Mouse (Mus musculus): ENCODE results near the gene Nedd9. TPM values are rescaled to one million over a fixed set of nuclear protein-coding genes. Genes with fewer than 3 reads are reported as not detected.

Nedd9 gene
- polyA plus RNA-seq, 1 experiment: 39.4 TPM

- no peak overlapping the region for H3K4me3 ChIP-seq (ENCODE audit: control insufficient read depth, insufficient read depth, low read length)
- no peaks in the 10 kb centered on the region for H3K4me1 ChIP-seq (replicated peaks; ENCODE audit: control insufficient read depth, insufficient read depth, low read length)
- H3K27ac ChIP-seq (ENCODE audit: control insufficient read depth, insufficient read depth, low read length): no peak overlapping the region
- DNase-seq: no peak
- no peaks in the 10 kb centered on the region for H3K27me3 ChIP-seq (ENCODE audit: control insufficient read depth, insufficient read depth, low read length)
- TF ChIP-seq POLR2A (IDR thresholded peaks at IDR 0.05; ENCODE audit: control insufficient read depth, extremely low read depth, insufficient read depth, low read length, poor library complexity): no peak
- TF ChIP-seq CTCF (IDR thresholded peaks at IDR 0.05; ENCODE audit: borderline replicate concordance, control insufficient read depth, extremely low read depth, insufficient read depth, low read length, poor library complexity): no peak
- no peaks in the 10 kb centered on the region for H3K36me3 ChIP-seq (ENCODE audit: control insufficient read depth, insufficient read depth, low read length)
- WGBS: 75% methylated on average over 3 of the region's 3 CpGs
Observed at GRCm38 (mm10) chr13:41461418-41461817, 25.7 kb downstream of the Nedd9 start.

GRCm38 (mm10) chr13:41459683-41460286, 27.4 kb downstream of the Nedd9 start:
- no peak overlapping the region for H3K4me3 ChIP-seq (ENCODE audit: control insufficient read depth, insufficient read depth, low read length)
- H3K4me1 ChIP-seq (replicated peaks; ENCODE audit: control insufficient read depth, insufficient read depth, low read length): no peaks in the 10 kb centered on the region; the same call in 1 of the 2 replicates
- DNase-seq: no peak
- no peak overlapping the region for H3K27ac ChIP-seq (ENCODE audit: control insufficient read depth, insufficient read depth, low read length)
- TF ChIP-seq CTCF (IDR thresholded peaks at IDR 0.05; ENCODE audit: borderline replicate concordance, control insufficient read depth, extremely low read depth, insufficient read depth, low read length, poor library complexity): no peak
- TF ChIP-seq POLR2A (IDR thresholded peaks at IDR 0.05; ENCODE audit: control insufficient read depth, extremely low read depth, insufficient read depth, low read length, poor library complexity): no peak
- WGBS: 87% methylated on average over 3 of the region's 3 CpGs
- H3K27me3 ChIP-seq (ENCODE audit: control insufficient read depth, insufficient read depth, low read length): no peaks in the 10 kb centered on the region
- H3K36me3 ChIP-seq (ENCODE audit: control insufficient read depth, insufficient read depth, low read length): no peaks in the 10 kb centered on the region

DNA sequence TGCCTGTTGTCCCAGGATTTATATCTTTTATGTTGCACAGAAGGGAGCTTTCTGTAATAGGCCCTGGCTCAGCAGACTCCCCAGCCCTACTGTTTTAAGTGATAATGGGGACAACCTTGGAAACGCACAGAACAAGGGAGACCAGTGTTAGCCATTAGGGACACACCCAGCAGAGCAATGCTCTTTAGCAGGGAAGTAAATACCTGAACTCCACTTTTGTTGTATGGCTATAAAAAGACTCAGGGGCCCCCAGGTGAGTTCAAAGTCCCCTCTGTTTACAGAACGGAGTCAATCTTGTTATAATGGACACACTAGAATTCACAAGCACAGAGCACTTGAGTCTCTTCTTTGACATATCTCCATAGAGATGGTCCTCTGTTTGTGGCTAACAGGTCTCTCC, 28.5 kb downstream of the Nedd9 start:
- DNase-seq: no peak
- Histone ChIP-seq H3K27ac (ENCODE audit: control insufficient read depth, insufficient read depth, low read length) (no peak overlapping the region), H3K27me3 (ENCODE audit: control insufficient read depth, insufficient read depth, low read length) (no peaks in the 10 kb centered on the region), H3K4me1 (replicated peaks; ENCODE audit: control insufficient read depth, insufficient read depth, low read length) (no peaks in the 10 kb centered on the region; the same call in 1 of the 2 replicates), H3K36me3 (ENCODE audit: control insufficient read depth, insufficient read depth, low read length) (no peaks in the 10 kb centered on the region), H3K4me3 (ENCODE audit: control insufficient read depth, insufficient read depth, low read length) (no peak overlapping the region)
- WGBS: 94% methylated on average over 2 of the region's 2 CpGs
- TF ChIP-seq POLR2A (IDR thresholded peaks at IDR 0.05; ENCODE audit: control insufficient read depth, extremely low read depth, insufficient read depth, low read length, poor library complexity) (no peak), CTCF (IDR thresholded peaks at IDR 0.05; ENCODE audit: borderline replicate concordance, control insufficient read depth, extremely low read depth, insufficient read depth, low read length, poor library complexity) (no peak)

- Histone ChIP-seq H3K27me3 (ENCODE audit: control insufficient read depth, insufficient read depth, low read length) (no peaks in the 10 kb centered on the region), H3K4me3 (ENCODE audit: control insufficient read depth, insufficient read depth, low read length) (no peak overlapping the region), H3K36me3 (ENCODE audit: control insufficient read depth, insufficient read depth, low read length) (no peaks in the 10 kb centered on the region), H3K27ac (ENCODE audit: control insufficient read depth, insufficient read depth, low read length) (no peak overlapping the region), H3K4me1 (replicated peaks; ENCODE audit: control insufficient read depth, insufficient read depth, low read length) (peaks cover 4% of the 10 kb centered on the region; the same call in 1 of the 2 replicates)
- TF ChIP-seq CTCF (IDR thresholded peaks at IDR 0.05; ENCODE audit: borderline replicate concordance, control insufficient read depth, extremely low read depth, insufficient read depth, low read length, poor library complexity) (no peak), POLR2A (IDR thresholded peaks at IDR 0.05; ENCODE audit: control insufficient read depth, extremely low read depth, insufficient read depth, low read length, poor library complexity) (no peak)
- no peak for DNase-seq
- 93% methylated on average over 10 of the region's 10 CpGs for WGBS
Observed at GRCm38 (mm10) chr13:41457798-41458390, 29.3 kb downstream of the Nedd9 start.

DNA sequence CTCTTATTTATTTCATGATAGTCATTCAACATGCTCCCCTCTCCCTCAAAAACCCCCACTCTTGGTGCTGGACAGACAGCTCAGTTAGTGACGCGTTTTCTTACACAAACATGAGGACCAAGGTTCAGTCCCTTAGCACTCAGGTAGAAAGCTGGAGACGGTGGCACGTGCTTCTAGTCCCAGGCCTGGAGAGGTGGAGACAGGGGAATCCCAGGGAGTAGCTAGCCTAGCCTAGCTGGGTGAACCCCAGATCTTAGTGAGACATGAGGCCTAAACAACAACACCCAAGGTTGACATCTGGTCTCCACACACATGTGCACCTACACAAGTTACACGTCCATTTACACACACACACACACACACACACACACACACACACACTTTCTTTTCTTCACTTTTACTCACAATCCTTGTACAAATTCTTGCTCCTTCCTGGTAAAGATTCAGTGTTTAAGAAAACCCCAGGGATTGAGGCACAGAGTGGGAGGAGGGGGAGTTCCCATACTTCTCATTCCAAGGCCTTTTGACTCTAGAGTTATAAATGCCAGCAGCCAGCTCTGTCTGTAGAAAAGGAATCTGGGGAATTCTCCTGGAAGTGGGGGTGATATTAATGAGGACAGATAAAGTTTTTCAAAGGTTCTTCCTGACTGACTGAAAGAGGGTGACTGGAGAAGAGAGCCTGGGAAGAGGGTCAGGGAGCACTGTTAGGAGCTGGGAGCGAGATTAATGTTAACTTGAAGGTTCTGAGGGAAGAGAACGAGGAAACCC, 29.9 kb downstream of the Nedd9 start:
- no peak for TF ChIP-seq POLR2A (IDR thresholded peaks at IDR 0.05; ENCODE audit: control insufficient read depth, extremely low read depth, insufficient read depth, low read length, poor library complexity)
- Histone ChIP-seq H3K4me1 (replicated peaks; ENCODE audit: control insufficient read depth, insufficient read depth, low read length) (peaks cover 4% of the 10 kb centered on the region; the same call in 1 of the 2 replicates), H3K4me3 (ENCODE audit: control insufficient read depth, insufficient read depth, low read length) (no peak overlapping the region), H3K27ac (ENCODE audit: control insufficient read depth, insufficient read depth, low read length) (no peak overlapping the region), H3K36me3 (ENCODE audit: control insufficient read depth, insufficient read depth, low read length) (no peaks in the 10 kb centered on the region), H3K27me3 (ENCODE audit: control insufficient read depth, insufficient read depth, low read length) (no peaks in the 10 kb centered on the region)
- WGBS: 92% methylated on average over 7 of the region's 7 CpGs
- no peak for DNase-seq

DNA sequence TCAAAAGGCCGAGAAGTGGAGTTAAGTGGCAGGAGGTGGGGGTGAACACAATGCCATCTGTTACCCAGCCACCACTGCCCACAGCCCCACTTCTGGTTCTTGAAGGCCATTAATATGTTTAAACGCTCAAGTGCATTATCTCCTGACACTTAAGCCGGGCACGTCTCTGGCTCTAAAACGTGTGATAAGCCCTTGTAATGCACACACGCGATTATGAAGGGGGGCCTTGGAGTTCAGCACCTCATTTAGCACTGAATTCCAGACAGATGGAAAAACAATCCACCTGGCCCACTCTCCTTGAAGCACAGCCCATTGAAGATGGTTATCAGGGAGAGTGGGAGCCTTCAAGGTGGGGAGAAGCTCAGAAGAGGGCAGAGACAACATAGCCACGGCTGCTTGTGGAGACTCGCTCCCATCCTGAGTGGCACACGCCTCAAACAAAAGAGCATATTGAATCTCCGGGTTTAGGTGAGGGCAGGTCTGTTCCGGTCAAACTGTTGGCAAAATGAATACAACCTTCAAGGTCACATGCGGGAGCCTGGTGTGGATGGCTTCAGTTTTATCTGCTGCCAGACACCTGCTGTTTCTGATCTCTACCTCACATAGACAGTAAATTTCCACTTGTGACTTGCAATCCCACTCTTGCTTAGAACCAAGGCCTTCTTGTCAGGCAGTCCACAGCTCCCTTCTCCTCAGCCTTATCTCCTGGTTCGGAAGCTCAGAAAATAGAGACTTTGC, 30.7 kb downstream of the Nedd9 start:
- Histone ChIP-seq H3K36me3 (ENCODE audit: control insufficient read depth, insufficient read depth, low read length) (no peaks in the 10 kb centered on the region), H3K4me3 (ENCODE audit: control insufficient read depth, insufficient read depth, low read length) (no peak overlapping the region), H3K4me1 (replicated peaks; ENCODE audit: control insufficient read depth, insufficient read depth, low read length) (peaks cover 4% of the 10 kb centered on the region; the same call in 1 of the 2 replicates), H3K27ac (ENCODE audit: control insufficient read depth, insufficient read depth, low read length) (no peak overlapping the region), H3K27me3 (ENCODE audit: control insufficient read depth, insufficient read depth, low read length) (no peaks in the 10 kb centered on the region)
- DNase-seq: no peak
- TF ChIP-seq CTCF (IDR thresholded peaks at IDR 0.05; ENCODE audit: borderline replicate concordance, control insufficient read depth, extremely low read depth, insufficient read depth, low read length, poor library complexity) (no peak), POLR2A (IDR thresholded peaks at IDR 0.05; ENCODE audit: control insufficient read depth, extremely low read depth, insufficient read depth, low read length, poor library complexity) (no peak)
- WGBS: 91% methylated on average over 14 of the region's 14 CpGs

Data from thymus, adult 2 months (tissue).